Mouse (Mus musculus) C2C12 (cell line): ENCODE results near the gene Kcnc1. TPM values are rescaled to one million over a fixed set of nuclear protein-coding genes. Genes with fewer than 3 reads are reported as not detected.

Experiments used
- H3K27me3 ChIP-seq: one replicate; pipeline ENCODE4 v1.6.1; 2011; ENCODE audit not compliant: control insufficient read depth, insufficient read depth, insufficient read length
- H3K36me3 ChIP-seq: one replicate; pipeline ENCODE4 v1.6.1; 2011; ENCODE audit not compliant: control insufficient read depth, insufficient read depth
- H3K4me3 ChIP-seq: one replicate; pipeline ENCODE4 v1.5.1; 2011; ENCODE audit warnings: mild to moderate bottlenecking, control low read depth; ENCODE audit not compliant: poor library complexity, insufficient read depth, severe bottlenecking
- H3K79me2 ChIP-seq: one replicate; pipeline ENCODE4 v1.6.1; 2011; ENCODE audit not compliant: control insufficient read depth, insufficient read depth
- H3K79me3 ChIP-seq: one replicate; pipeline ENCODE4 v1.6.1; 2011; ENCODE audit warnings: low read depth, control low read depth
- H3ac ChIP-seq: one replicate; pipeline ENCODE3; 2011; ENCODE audit warnings: low read depth; ENCODE audit not compliant: control insufficient read depth, insufficient read length
- CEBPB ChIP-seq: IDR thresholded peaks from one replicate; pipeline ENCODE4 v1.6.1; 2011; ENCODE audit warnings: low read depth, mild to moderate bottlenecking, control low read depth, moderate library complexity
- CTCF ChIP-seq: IDR thresholded peaks from one replicate; pipeline ENCODE4 v1.5.1; 2011; ENCODE audit not compliant: control insufficient read depth, insufficient read depth, insufficient read length
- FOSL1 ChIP-seq: IDR thresholded peaks from one replicate; pipeline ENCODE4 v1.8.0; 2011; ENCODE audit warnings: mild to moderate bottlenecking, low read length; ENCODE audit not compliant: poor library complexity, insufficient read depth, severe bottlenecking
- MAX ChIP-seq: IDR thresholded peaks from one replicate; pipeline ENCODE4 v1.6.1; 2011; ENCODE audit warnings: mild to moderate bottlenecking, control low read depth
- MYOD1 ChIP-seq: IDR thresholded peaks from one replicate; pipeline ENCODE4 v1.6.1; 2011; ENCODE audit warnings: low read depth; ENCODE audit not compliant: control insufficient read depth, insufficient read length
- MYOG ChIP-seq: IDR thresholded peaks from one replicate; pipeline ENCODE4 v1.6.1; 2011; ENCODE audit not compliant: control insufficient read depth, insufficient read length; ENCODE audit errors: extremely low read depth
- USF1 ChIP-seq: IDR thresholded peaks from one replicate; pipeline ENCODE4 v1.6.1; 2011; ENCODE audit warnings: low read depth, mild to moderate bottlenecking, control low read depth, moderate library complexity
- polyA plus RNA-seq: library from polyadenylated mRNA; unstranded; fragments of >200 nt; fragmentation: generic; extraction: Trizol; gene quantifications from one replicate; pipeline ENCODE4 v1.2.1, GENCODE M21; 2012; ENCODE audit warnings: missing spikeins

Kcnc1 gene
- polyA plus RNA-seq, 1 experiment = 0.01 TPM

- H3K79me2 ChIP-seq = no peaks in the 10 kb centered on the region
- peaks cover 9% of the 10 kb centered on the region for H3K27me3 ChIP-seq
- no peak overlapping the region for H3ac ChIP-seq
- TF ChIP-seq MAX (no peak), CTCF (no peak), MYOG (no peak), USF1 (no peak), MYOD1 (no peak), CEBPB (no peak), FOSL1 (no peak)
- no peaks in the 10 kb centered on the region for H3K79me3 ChIP-seq
- H3K36me3 ChIP-seq = no peaks in the 10 kb centered on the region
- no peak overlapping the region for H3K4me3 ChIP-seq
These were observed 66.8 kb downstream of the Kcnc1 start for GRCm38 (mm10) chr7:46463136-46463535.

DNA sequence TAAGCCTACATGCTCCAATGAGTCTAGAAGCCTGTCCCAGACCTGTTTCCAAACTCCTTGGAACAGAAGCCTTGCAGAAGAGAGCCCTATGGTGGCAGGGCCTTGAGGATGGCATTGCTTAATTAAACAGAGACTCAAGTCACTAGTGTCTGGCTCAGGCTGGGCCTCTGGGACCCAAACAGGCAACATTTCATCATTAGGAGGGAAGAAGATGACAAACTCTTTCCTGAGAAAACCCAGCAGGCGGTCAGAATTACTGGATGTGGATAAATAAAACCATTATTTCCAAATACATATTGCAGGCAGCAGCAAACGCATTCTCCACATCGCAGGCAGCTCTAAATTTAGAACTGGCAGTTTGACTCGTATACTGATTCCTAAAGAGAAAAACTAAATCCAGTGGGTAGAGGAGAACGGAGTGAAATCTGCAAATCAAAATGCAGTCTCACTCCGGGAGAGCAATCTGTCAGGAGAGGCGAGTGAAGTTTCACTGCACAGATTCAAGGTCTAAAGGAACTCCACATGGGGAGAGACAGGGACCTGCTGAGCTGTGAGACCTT, 70.2 kb downstream of the Kcnc1 start:
- Histone ChIP-seq H3K27me3 (peaks cover 12% of the 10 kb centered on the region), H3ac (no peak overlapping the region), H3K79me2 (no peaks in the 10 kb centered on the region), H3K4me3 (no peak overlapping the region), H3K79me3 (no peaks in the 10 kb centered on the region), H3K36me3 (no peaks in the 10 kb centered on the region)
- TF ChIP-seq MAX = no peak
- TF ChIP-seq FOSL1 = no peak
- no peak for TF ChIP-seq MYOD1
- TF ChIP-seq USF1 = no peak
- TF ChIP-seq CEBPB = no peak
- no peak for TF ChIP-seq CTCF
- TF ChIP-seq MYOG = no peak

GRCm38 (mm10) chr7:46469542-46469941, 73.2 kb downstream of the Kcnc1 start:
- Histone ChIP-seq H3K4me3 (no peak overlapping the region), H3K79me2 (no peaks in the 10 kb centered on the region), H3ac (no peak overlapping the region), H3K79me3 (no peaks in the 10 kb centered on the region), H3K36me3 (no peaks in the 10 kb centered on the region), H3K27me3 (peaks cover 3% of the 10 kb centered on the region)
- no peak for TF ChIP-seq CEBPB
- no peak for TF ChIP-seq MYOG
- no peak for TF ChIP-seq CTCF
- TF ChIP-seq USF1 = no peak
- no peak for TF ChIP-seq MAX
- TF ChIP-seq MYOD1 = no peak
- TF ChIP-seq FOSL1 = no peak

GRCm38 (mm10) chr7:46471054-46471737, 74.9 kb downstream of the Kcnc1 start:
- Histone ChIP-seq H3ac (no peak overlapping the region), H3K27me3 (peaks cover 3% of the 10 kb centered on the region), H3K36me3 (no peaks in the 10 kb centered on the region), H3K79me2 (no peaks in the 10 kb centered on the region), H3K79me3 (no peaks in the 10 kb centered on the region), H3K4me3 (no peak overlapping the region)
- TF ChIP-seq CTCF = no peak

DNA sequence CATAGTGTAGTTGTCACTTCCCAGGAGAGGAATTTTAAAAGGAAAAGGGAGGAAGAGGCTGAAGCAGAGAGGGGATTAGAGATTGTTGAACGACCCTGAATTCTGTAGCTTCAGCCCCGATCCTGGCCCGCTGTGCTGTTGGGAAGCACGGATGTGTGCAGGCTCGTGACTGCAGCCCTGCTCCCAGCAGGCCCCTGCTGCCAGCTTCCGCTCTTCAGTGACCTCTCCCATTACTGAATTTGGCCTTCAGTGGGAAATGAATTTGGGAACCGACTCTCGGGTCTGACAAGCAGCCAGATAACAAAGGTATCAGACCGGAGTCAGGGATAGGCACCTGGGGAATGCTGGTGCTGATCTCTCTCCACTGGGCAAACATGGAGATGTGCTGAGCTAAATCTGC, 76.8 kb downstream of the Kcnc1 start:
- H3K79me2 ChIP-seq = no peaks in the 10 kb centered on the region
- no peak overlapping the region for H3ac ChIP-seq
- no peaks in the 10 kb centered on the region for H3K36me3 ChIP-seq
- H3K27me3 ChIP-seq = peaks cover 3% of the 10 kb centered on the region
- TF ChIP-seq CTCF = no peak
- no peak for TF ChIP-seq MYOG
- H3K79me3 ChIP-seq = no peaks in the 10 kb centered on the region
- no peak overlapping the region for H3K4me3 ChIP-seq

GRCm38 (mm10) chr7:46475464-46475863, 79.2 kb downstream of the Kcnc1 start:
- Histone ChIP-seq H3ac (no peak overlapping the region), H3K79me2 (no peaks in the 10 kb centered on the region), H3K27me3 (no peaks in the 10 kb centered on the region), H3K4me3 (no peak overlapping the region), H3K36me3 (no peaks in the 10 kb centered on the region), H3K79me3 (no peaks in the 10 kb centered on the region)
- TF ChIP-seq MAX (no peak), MYOG (no peak), CTCF (no peak), FOSL1 (no peak), MYOD1 (no peak), USF1 (no peak), CEBPB (no peak)
